Mouse (Mus musculus): ENCODE measurements around the gene Sphk1.

- TF ChIP-seq CTCF (IDR thresholded peaks at IDR 0.05; ENCODE audit: low read depth, low read length) (no peak), POLR2A (IDR thresholded peaks at IDR 0.05; ENCODE audit: extremely low read depth, insufficient read depth, low read length) (no peak)
Measured at GRCm38 (mm10) chr11:116531371-116532191, 856 bp downstream of the Sphk1 start.
